Mouse (Mus musculus) layer of hippocampus, adult 9-11 months (tissue): Measurements from ENCODE around the gene Stk32c.
A peak's percentile ranks its signal among the peaks of the same experiment; 100 is the strongest.

Experiments
- DNase-seq: peaks from one replicate; pipeline ENCODE4 v3.0.0; 2022

Gene Stk32c

GRCm38 (mm10) chr7:139212754-139213745 lies at the start of gene Stk32c, which contains the start of gene Lrrc27:
Gene Stk32c (minus strand): TSS chr7:139213307.
Gene Lrrc27 (plus strand): TSS chr7:139212988.
- peak; percentile 99 for DNase-seq

- no peak for DNase-seq
Measured at GRCm38 (mm10) chr7:139257752-139258542, 44.8 kb upstream of the Stk32c start.

GRCm38 (mm10) chr7:139254626-139255025 lies 41.5 kb upstream of the Stk32c start:
- no peak for DNase-seq

- DNase-seq, result no peak
Measured at GRCm38 (mm10) chr7:139253462-139253861, 40.4 kb upstream of the Stk32c start.

GRCm38 (mm10) chr7:139252986-139253385 lies 39.9 kb upstream of the Stk32c start:
- no peak for DNase-seq

- DNase-seq, result no peak
Measured at GRCm38 (mm10) chr7:139252566-139252965, 39.5 kb upstream of the Stk32c start.

- DNase-seq, result peak; percentile 37
Measured at GRCm38 (mm10) chr7:139251881-139252301, 38.8 kb upstream of the Stk32c start.

GRCm38 (mm10) chr7:139249406-139250210 lies 36.5 kb upstream of the Stk32c start:
- peak; percentile 28 for DNase-seq

GRCm38 (mm10) chr7:139248615-139249405 lies 35.7 kb upstream of the Stk32c start:
- peak; percentile 22 for DNase-seq

- DNase-seq, result peak; percentile 68
Measured at GRCm38 (mm10) chr7:139247881-139248614, 34.9 kb upstream of the Stk32c start, which contains the start of gene Pwwp2b. Gene Pwwp2b (plus strand): TSS chr7:139248482.

- peak; percentile 82 for DNase-seq
Measured at GRCm38 (mm10) chr7:139246931-139247880, 34.1 kb upstream of the Stk32c start.

- DNase-seq, result peak; percentile 29
Measured at GRCm38 (mm10) chr7:139246086-139246485, 33.0 kb upstream of the Stk32c start.

GRCm38 (mm10) chr7:139239432-139239831 lies 26.3 kb upstream of the Stk32c start:
- no peak for DNase-seq

- no peak for DNase-seq
Measured at GRCm38 (mm10) chr7:139235651-139236358, 22.7 kb upstream of the Stk32c start.

GRCm38 (mm10) chr7:139234426-139235188 lies 21.5 kb upstream of the Stk32c start:
- no peak for DNase-seq

- peak; percentile 88 for DNase-seq
Measured at GRCm38 (mm10) chr7:139233714-139234113, 20.6 kb upstream of the Stk32c start.

GRCm38 (mm10) chr7:139230241-139230640 lies 17.1 kb upstream of the Stk32c start:
- DNase-seq, result no peak

- no peak for DNase-seq
Measured at GRCm38 (mm10) chr7:139229837-139230236, 16.7 kb upstream of the Stk32c start.
